Mouse (Mus musculus): ENCODE results near the gene Slc9a3r1.
A peak's percentile ranks its signal among the peaks of the same experiment; 100 is the strongest.

Gene Slc9a3r1

GRCm38 (mm10) chr11:115162832-115163480 lies at the start of gene Slc9a3r1:
TSS of gene Slc9a3r1 (plus strand) at chr11:115163341.
- peak; percentile 98 for DNase-seq (ENCODE audit: extremely low spot score)

- no peak for DNase-seq (ENCODE audit: extremely low spot score)
These were observed 43.7 kb upstream of the Slc9a3r1 start for GRCm38 (mm10) chr11:115119409-115119808.

- no peak for DNase-seq (ENCODE audit: extremely low spot score)
These were observed 34.7 kb upstream of the Slc9a3r1 start for GRCm38 (mm10) chr11:115128483-115128882.

DNA sequence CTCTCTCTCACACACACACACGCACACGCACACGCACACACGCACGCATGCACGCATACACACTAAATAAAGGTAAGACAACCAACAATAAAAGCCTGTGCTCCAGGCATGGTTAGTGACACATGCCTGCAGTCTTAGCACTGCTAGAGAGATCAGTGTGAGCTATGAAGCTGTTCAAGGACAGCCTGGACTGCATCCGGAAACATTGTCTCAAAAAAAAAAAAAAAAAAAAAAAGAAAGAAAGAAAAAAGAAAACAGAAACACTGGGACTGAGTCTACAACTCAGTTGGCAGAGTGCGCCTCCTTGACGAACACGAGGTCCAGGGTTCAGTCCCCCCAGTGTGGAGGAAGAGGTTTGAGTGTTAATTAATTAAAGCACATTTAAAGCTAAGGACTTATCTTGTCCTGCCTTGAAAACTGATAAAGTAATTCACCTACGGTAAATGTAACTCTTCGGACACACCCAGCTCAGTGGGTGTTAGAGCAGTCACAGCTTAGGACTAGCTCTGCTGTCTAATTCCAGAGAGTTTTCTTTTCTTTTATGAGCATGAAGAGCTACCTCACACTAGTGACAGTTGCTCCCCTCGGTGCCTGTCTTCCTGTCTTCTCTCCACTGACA lies 33.5 kb upstream of the Slc9a3r1 start:
- no peak for DNase-seq (ENCODE audit: extremely low spot score)

- no peak for DNase-seq (ENCODE audit: extremely low spot score)
These were observed 31.3 kb upstream of the Slc9a3r1 start for GRCm38 (mm10) chr11:115131768-115132381.

GRCm38 (mm10) chr11:115133800-115134199 lies 29.3 kb upstream of the Slc9a3r1 start, which contains the start of gene Cd300lf:
TSS of gene Cd300lf (minus strand) at chr11:115133992.
- DNase-seq (ENCODE audit: extremely low spot score), result no peak

DNA sequence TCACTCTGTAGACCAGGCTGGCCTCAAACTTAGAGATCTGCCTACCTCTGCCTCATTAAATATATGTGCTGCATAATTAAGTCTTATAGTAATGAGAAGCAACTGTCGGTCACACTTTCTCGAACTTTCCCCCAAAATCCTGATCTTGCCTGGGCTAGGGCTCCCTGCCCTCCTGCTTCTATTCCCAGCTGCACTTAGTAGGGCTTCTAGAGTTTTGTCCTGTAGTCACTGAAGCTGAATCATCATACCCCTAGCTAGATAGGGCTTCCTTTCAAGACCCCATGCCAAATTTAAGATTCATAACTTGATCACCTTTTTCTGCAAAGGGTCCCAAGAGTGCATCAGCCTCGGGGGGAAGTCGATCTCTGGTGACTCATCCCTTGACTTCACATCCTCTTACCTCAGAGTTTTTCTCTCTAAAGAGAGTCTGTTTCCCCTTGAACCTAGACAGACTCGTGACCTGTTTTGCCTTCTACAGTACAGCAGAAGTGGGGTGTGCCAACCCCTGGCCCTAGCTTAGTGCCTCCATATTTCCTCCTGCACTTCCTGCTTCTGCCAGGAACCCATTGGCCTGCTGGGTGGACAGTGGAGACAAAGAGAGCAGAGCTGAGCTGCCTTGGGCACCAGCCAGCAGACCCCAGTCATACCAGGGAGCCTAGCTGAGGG lies 24.4 kb upstream of the Slc9a3r1 start:
- DNase-seq (ENCODE audit: extremely low spot score), result no peak

GRCm38 (mm10) chr11:115141970-115142369 lies 21.2 kb upstream of the Slc9a3r1 start:
- DNase-seq (ENCODE audit: extremely low spot score), result no peak

DNA sequence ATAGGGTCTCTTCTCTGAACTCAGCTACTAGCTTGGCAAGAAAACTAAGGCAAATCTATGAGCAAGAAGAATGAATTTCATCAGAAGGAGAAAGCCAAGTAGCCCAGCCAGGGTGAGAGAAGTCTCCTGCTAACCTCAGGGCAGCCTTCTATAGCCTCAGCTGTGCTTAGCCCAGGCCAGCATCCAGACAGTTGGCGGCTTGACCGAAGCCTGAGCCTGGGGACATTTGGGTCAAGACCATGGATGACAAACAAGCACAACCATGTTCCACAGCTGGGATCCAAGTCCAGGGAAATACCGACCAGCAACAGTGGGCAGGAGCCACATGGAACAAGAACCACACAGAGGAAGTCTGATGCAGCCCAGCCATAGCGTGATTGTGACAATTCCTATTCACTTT lies 15.3 kb upstream of the Slc9a3r1 start:
- no peak for DNase-seq (ENCODE audit: extremely low spot score)

- DNase-seq (ENCODE audit: extremely low spot score), result no peak
These were observed 12.3 kb upstream of the Slc9a3r1 start for GRCm38 (mm10) chr11:115150741-115151254.

DNA sequence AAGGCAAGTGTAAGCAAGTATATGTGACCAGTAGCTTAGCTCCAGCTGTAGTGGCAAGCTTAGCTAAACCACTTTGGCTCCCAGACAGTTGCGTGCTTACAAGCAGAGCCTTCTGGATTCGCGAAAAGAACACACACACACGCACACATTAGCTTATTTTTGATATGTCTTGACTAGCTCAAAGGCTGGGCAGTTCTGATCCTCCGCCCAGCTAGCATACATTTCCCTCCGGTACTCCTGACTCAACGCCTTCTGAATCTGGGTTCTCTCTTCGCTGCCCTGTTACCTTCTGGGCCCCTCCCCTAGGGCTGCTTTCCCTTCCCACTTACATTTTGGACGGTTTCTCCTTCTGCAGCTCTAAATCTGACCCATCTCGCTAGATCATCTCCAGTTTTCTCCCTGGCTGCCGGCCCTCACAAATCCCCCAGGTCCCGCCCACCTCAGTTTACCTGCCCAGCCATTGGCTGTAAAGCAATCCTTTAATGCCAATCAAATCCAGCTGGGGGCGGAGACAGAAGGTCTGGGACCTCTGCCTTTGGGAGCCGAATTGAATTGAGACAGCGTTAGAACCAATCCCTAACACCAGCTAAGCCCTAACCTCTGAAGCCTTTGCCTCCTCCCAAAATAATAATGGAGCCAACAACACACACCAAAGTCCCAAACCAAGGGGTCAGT lies 11.2 kb upstream of the Slc9a3r1 start:
- peak; percentile 91 for DNase-seq (ENCODE audit: extremely low spot score)

DNA sequence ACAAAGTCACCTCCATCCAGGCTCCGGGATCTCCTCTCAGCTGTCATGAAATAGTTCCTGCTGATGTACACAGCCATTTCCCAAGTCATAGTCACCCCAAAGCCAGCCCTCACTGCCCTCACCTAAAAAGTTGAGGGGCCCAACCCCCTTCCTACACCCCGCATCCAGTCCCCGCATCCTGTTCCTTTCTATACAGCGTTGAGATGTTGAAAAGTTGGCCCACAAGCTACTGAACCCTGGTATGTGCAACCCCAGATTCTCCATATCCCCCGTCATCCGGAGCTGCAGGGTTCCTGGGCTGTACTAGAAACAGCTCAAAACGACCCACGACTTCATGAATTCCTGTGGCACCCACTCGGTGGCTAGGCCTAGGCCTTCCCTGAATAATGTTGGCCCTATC lies 10.1 kb upstream of the Slc9a3r1 start:
- no peak for DNase-seq (ENCODE audit: extremely low spot score)

- peak; percentile 85 for DNase-seq (ENCODE audit: extremely low spot score)
These were observed 9.3 kb upstream of the Slc9a3r1 start for GRCm38 (mm10) chr11:115153699-115154292.

- no peak for DNase-seq (ENCODE audit: extremely low spot score)
These were observed 8.0 kb upstream of the Slc9a3r1 start for GRCm38 (mm10) chr11:115155053-115155634.

GRCm38 (mm10) chr11:115157933-115158719 lies 5.0 kb upstream of the Slc9a3r1 start:
- no peak for DNase-seq (ENCODE audit: extremely low spot score)

DNA sequence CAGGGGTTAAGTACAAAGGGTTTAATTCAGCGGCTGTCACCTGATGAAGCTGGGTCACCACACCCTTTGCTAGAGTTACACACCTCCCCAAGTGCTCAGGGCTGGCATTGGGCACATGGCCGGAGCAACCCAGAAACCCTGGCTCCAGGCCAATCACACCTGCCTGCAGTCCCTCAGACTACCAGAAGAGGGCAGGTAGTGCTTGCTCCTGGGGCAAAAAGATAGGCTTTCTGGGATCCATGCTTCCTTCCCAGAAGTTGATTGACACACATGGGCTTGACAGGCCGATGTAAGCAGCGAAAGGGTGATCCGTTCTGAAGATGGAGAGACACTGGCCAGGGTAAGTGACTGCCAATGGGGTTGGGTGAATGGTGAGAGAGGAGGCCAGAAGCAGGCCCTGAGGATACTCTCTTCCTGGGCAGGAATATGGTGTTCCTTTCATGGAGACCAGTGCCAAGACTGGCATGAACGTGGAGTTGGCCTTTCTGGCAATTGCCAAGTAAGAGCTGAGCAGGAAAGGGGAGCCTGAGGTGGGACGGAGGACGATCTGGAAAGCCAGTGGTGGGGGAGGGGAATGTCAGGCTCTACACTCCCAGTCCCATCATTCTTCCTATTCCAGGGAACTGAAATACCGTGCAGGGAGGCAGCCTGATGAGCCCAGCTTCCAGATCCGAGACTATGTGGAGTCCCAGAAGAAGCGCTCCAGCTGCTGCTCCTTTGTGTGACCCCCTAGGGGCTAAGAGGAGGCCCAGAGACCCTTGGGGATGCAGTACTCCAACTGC lies 2.9 kb upstream of the Slc9a3r1 start:
- DNase-seq (ENCODE audit: extremely low spot score), result peak; percentile 53

- DNase-seq (ENCODE audit: extremely low spot score), result peak; percentile 74
These were observed 2.1 kb upstream of the Slc9a3r1 start for GRCm38 (mm10) chr11:115160883-115161577.

- no peak for DNase-seq (ENCODE audit: extremely low spot score)
These were observed 1.4 kb upstream of the Slc9a3r1 start for GRCm38 (mm10) chr11:115161578-115162204.

All from embryo, embryonic 9.5 days (tissue).